Mouse (Mus musculus): ENCODE data around the gene Wbp1l.

- TF ChIP-seq USF1 (IDR thresholded peaks at IDR 0.05; ENCODE audit: low read depth) (no peak), CTCF (IDR thresholded peaks at IDR 0.05; ENCODE audit: control insufficient read depth, insufficient read depth, insufficient read length) (no peak), MYOG (IDR thresholded peaks at IDR 0.05; ENCODE audit: control insufficient read depth, extremely low read depth, insufficient read length) (no peak), CEBPB (IDR thresholded peaks at IDR 0.05; ENCODE audit: low read depth) (no peak), MAX (IDR thresholded peaks at IDR 0.05) (no peak), MYOD1 (IDR thresholded peaks at IDR 0.05; ENCODE audit: control insufficient read depth, insufficient read length, low read depth) (no peak), FOSL1 (IDR thresholded peaks at IDR 0.05; ENCODE audit: insufficient read depth, low read length, poor library complexity, severe bottlenecking) (no peak)
Observed at GRCm38 (mm10) chr19:46617361-46617760, 18.5 kb downstream of the Wbp1l start.

All from C2C12 (cell line).